Mouse (Mus musculus): ENCODE measurements around the gene Cdca3. TPM values are rescaled to one million over a fixed set of nuclear protein-coding genes. Genes with fewer than 3 reads are reported as not detected.

Cdca3 gene
- polyA plus RNA-seq, 1 experiment from 2014 or later, result 107 TPM

- DNase-seq (ENCODE audit: low spot score) (no peak), ATAC-seq (ENCODE audit: low read depth) (no peak)
- Histone ChIP-seq H3K4me1 (ENCODE audit: control insufficient read depth, insufficient read depth, low read length) (peaks cover 9% of the 10 kb centered on the region; the same call in 1 of the 2 replicates), H3K27ac (replicated peaks; ENCODE audit: low read depth, low read length) (no peak overlapping the region), H3K9ac (ENCODE audit: low read depth, low read length) (no peak overlapping the region), H3K4me3 (ENCODE audit: low read depth, low read length) (no peak overlapping the region), H3K36me3 (ENCODE audit: control insufficient read depth, insufficient read depth, low read length) (peaks cover 22% of the 10 kb centered on the region; the same call in 1 of the 2 replicates), H3K27me3 (replicated peaks; ENCODE audit: control insufficient read depth, insufficient read depth, low read length) (no peaks in the 10 kb centered on the region), H3K9me3 (ENCODE audit: control insufficient read depth, low read length) (no peaks in the 10 kb centered on the region), H3K4me2 (ENCODE audit: low read depth, low read length) (peak overlapping the region; percentile 81; the same call in 1 of the 2 replicates)
- 94% methylated on average over 8 of the region's 8 CpGs for WGBS
Observed at GRCm38 (mm10) chr6:124831649-124832048, 2.3 kb downstream of the Cdca3 start.

- WGBS, result 86% methylated on average over 6 of the region's 6 CpGs
- Histone ChIP-seq H3K27me3 (replicated peaks; ENCODE audit: control insufficient read depth, insufficient read depth, low read length) (no peaks in the 10 kb centered on the region), H3K36me3 (ENCODE audit: control insufficient read depth, insufficient read depth, low read length) (peaks cover 12% of the 10 kb centered on the region; the same call in 1 of the 2 replicates), H3K4me1 (ENCODE audit: control insufficient read depth, insufficient read depth, low read length) (0 out of 2 replicates have a peak, but pooled peaks cover 3% of the 10 kb centered on the region), H3K4me2 (ENCODE audit: low read depth, low read length) (no peak overlapping the region), H3K9ac (ENCODE audit: low read depth, low read length) (no peak overlapping the region), H3K9me3 (ENCODE audit: control insufficient read depth, low read length) (no peaks in the 10 kb centered on the region), H3K4me3 (ENCODE audit: low read depth, low read length) (no peak overlapping the region), H3K27ac (replicated peaks; ENCODE audit: low read depth, low read length) (no peak overlapping the region)
- DNase-seq (ENCODE audit: low spot score) (no peak), ATAC-seq (ENCODE audit: low read depth) (no peak)
Observed at GRCm38 (mm10) chr6:124834512-124835081, 5.2 kb downstream of the Cdca3 start.

- Histone ChIP-seq H3K36me3 (ENCODE audit: control insufficient read depth, insufficient read depth, low read length) (peaks cover 12% of the 10 kb centered on the region; the same call in 1 of the 2 replicates), H3K27ac (replicated peaks; ENCODE audit: low read depth, low read length) (no peak overlapping the region), H3K9me3 (ENCODE audit: control insufficient read depth, low read length) (no peaks in the 10 kb centered on the region), H3K9ac (ENCODE audit: low read depth, low read length) (no peak overlapping the region), H3K4me2 (ENCODE audit: low read depth, low read length) (no peak overlapping the region), H3K27me3 (replicated peaks; ENCODE audit: control insufficient read depth, insufficient read depth, low read length) (no peaks in the 10 kb centered on the region), H3K4me3 (ENCODE audit: low read depth, low read length) (no peak overlapping the region), H3K4me1 (ENCODE audit: control insufficient read depth, insufficient read depth, low read length) (peaks cover 7% of the 10 kb centered on the region; the same call in 1 of the 2 replicates)
- ATAC-seq (ENCODE audit: low read depth) (no peak), DNase-seq (ENCODE audit: low spot score) (no peak)
- WGBS, result 31% methylated on average over 10 of the region's 10 CpGs
Observed at GRCm38 (mm10) chr6:124835531-124835930, 6.2 kb downstream of the Cdca3 start.

GRCm38 (mm10) chr6:124836411-124836810 is 7.1 kb downstream of the Cdca3 start:
- no peak overlapping the region for H3K27ac ChIP-seq (replicated peaks; ENCODE audit: low read depth, low read length)
- DNase-seq (ENCODE audit: low spot score) (peak; percentile 51), ATAC-seq (ENCODE audit: low read depth) (no peak)
- no peaks in the 10 kb centered on the region for H3K9me3 ChIP-seq (ENCODE audit: control insufficient read depth, low read length)
- H3K9ac ChIP-seq (ENCODE audit: low read depth, low read length), result no peak overlapping the region
- no peaks in the 10 kb centered on the region for H3K27me3 ChIP-seq (replicated peaks; ENCODE audit: control insufficient read depth, insufficient read depth, low read length)
- H3K4me2 ChIP-seq (ENCODE audit: low read depth, low read length), result no peak overlapping the region
- 64% methylated on average over 7 of the region's 7 CpGs for WGBS
- no peak overlapping the region for H3K4me3 ChIP-seq (ENCODE audit: low read depth, low read length)
- peaks cover 17% of the 10 kb centered on the region for H3K36me3 ChIP-seq (ENCODE audit: control insufficient read depth, insufficient read depth, low read length)
- H3K4me1 ChIP-seq (ENCODE audit: control insufficient read depth, insufficient read depth, low read length), result peaks cover 7% of the 10 kb centered on the region; the same call in 1 of the 2 replicates

- H3K4me3 ChIP-seq (ENCODE audit: low read depth, low read length), result no peak overlapping the region
- ATAC-seq (ENCODE audit: low read depth) (peak; percentile 16; the same call in 1 of the 2 replicates), DNase-seq (ENCODE audit: low spot score) (peak; percentile 26)
- peak overlapping the region; percentile 35 for H3K9ac ChIP-seq (ENCODE audit: low read depth, low read length)
- peaks cover 28% of the 10 kb centered on the region for H3K36me3 ChIP-seq (ENCODE audit: control insufficient read depth, insufficient read depth, low read length)
- H3K4me2 ChIP-seq (ENCODE audit: low read depth, low read length), result 0 out of 2 replicates have a peak overlapping the region, but pooled peaks have one; percentile 6
- peaks cover 7% of the 10 kb centered on the region; the same call in 1 of the 2 replicates for H3K4me1 ChIP-seq (ENCODE audit: control insufficient read depth, insufficient read depth, low read length)
- H3K27ac ChIP-seq (replicated peaks; ENCODE audit: low read depth, low read length), result 0 out of 2 replicates have a peak overlapping the region, but pooled peaks have one; percentile 17
- H3K9me3 ChIP-seq (ENCODE audit: control insufficient read depth, low read length), result no peaks in the 10 kb centered on the region
- WGBS, result 11% methylated on average over 8 of the region's 8 CpGs
- H3K27me3 ChIP-seq (replicated peaks; ENCODE audit: control insufficient read depth, insufficient read depth, low read length), result no peaks in the 10 kb centered on the region
Observed at GRCm38 (mm10) chr6:124839805-124840204, 10.5 kb downstream of the Cdca3 start.

GRCm38 (mm10) chr6:124840241-124841167 is 11.2 kb downstream of the Cdca3 start, which contains the start of gene Gnb3:
TSS of gene Gnb3 (minus strand) at chr6:124840275.
- Histone ChIP-seq H3K9ac (ENCODE audit: low read depth, low read length) (peak within 1 kb of the TSS; percentile 35), H3K9me3 (ENCODE audit: control insufficient read depth, low read length) (no peaks in the 10 kb centered on the region), H3K27ac (replicated peaks; ENCODE audit: low read depth, low read length) (0 out of 2 replicates have a peak within 1 kb of the TSS, but pooled peaks have one; percentile 17), H3K36me3 (ENCODE audit: control insufficient read depth, insufficient read depth, low read length) (peaks cover 35% of the 10 kb centered on the region), H3K4me1 (ENCODE audit: control insufficient read depth, insufficient read depth, low read length) (peaks cover 7% of the 10 kb centered on the region; the same call in 1 of the 2 replicates), H3K4me2 (ENCODE audit: low read depth, low read length) (0 out of 2 replicates have a peak within 1 kb of the TSS, but pooled peaks have one; percentile 6), H3K4me3 (ENCODE audit: low read depth, low read length) (no peak within 1 kb of the TSS), H3K27me3 (replicated peaks; ENCODE audit: control insufficient read depth, insufficient read depth, low read length) (no peaks in the 10 kb centered on the region)
- DNase-seq (ENCODE audit: low spot score) (peak; percentile 41), ATAC-seq (ENCODE audit: low read depth) (peak; percentile 53)
- 25% methylated on average over 13 of the region's 15 CpGs for WGBS

- Histone ChIP-seq H3K27ac (replicated peaks; ENCODE audit: low read depth, low read length) (no peak overlapping the region), H3K4me2 (ENCODE audit: low read depth, low read length) (no peak overlapping the region), H3K9ac (ENCODE audit: low read depth, low read length) (no peak overlapping the region), H3K27me3 (replicated peaks; ENCODE audit: control insufficient read depth, insufficient read depth, low read length) (no peaks in the 10 kb centered on the region), H3K36me3 (ENCODE audit: control insufficient read depth, insufficient read depth, low read length) (peaks cover 61% of the 10 kb centered on the region), H3K9me3 (ENCODE audit: control insufficient read depth, low read length) (no peaks in the 10 kb centered on the region), H3K4me3 (ENCODE audit: low read depth, low read length) (no peak overlapping the region), H3K4me1 (ENCODE audit: control insufficient read depth, insufficient read depth, low read length) (no peaks in the 10 kb centered on the region)
- DNase-seq (ENCODE audit: low spot score) (peak; percentile 93), ATAC-seq (ENCODE audit: low read depth) (peak; percentile 82)
- WGBS, result 9% methylated on average over 9 of the region's 9 CpGs
Observed at GRCm38 (mm10) chr6:124847305-124847704, 18.0 kb downstream of the Cdca3 start.

GRCm38 (mm10) chr6:124850535-124850934 is 21.2 kb downstream of the Cdca3 start:
- Histone ChIP-seq H3K4me1 (ENCODE audit: control insufficient read depth, insufficient read depth, low read length) (no peaks in the 10 kb centered on the region), H3K9ac (ENCODE audit: low read depth, low read length) (no peak overlapping the region), H3K27ac (replicated peaks; ENCODE audit: low read depth, low read length) (no peak overlapping the region), H3K9me3 (ENCODE audit: control insufficient read depth, low read length) (no peaks in the 10 kb centered on the region), H3K4me3 (ENCODE audit: low read depth, low read length) (no peak overlapping the region), H3K4me2 (ENCODE audit: low read depth, low read length) (no peak overlapping the region), H3K36me3 (ENCODE audit: control insufficient read depth, insufficient read depth, low read length) (peaks cover 67% of the 10 kb centered on the region), H3K27me3 (replicated peaks; ENCODE audit: control insufficient read depth, insufficient read depth, low read length) (no peaks in the 10 kb centered on the region)
- WGBS, result 44% methylated on average over 8 of the region's 8 CpGs
- DNase-seq (ENCODE audit: low spot score), result no peak
- no peak for ATAC-seq (ENCODE audit: low read depth)

Measured in embryonic facial prominence, embryonic 14.5 days (tissue).